Mouse (Mus musculus) liver, adult 2 months (tissue): ENCODE data around the gene St3gal5.

ENCODE experiments used
- CTCF ChIP-seq: fragments of 200-500 bp; IDR thresholded peaks from 2 replicates; pipeline ENCODE4 v1.5.1; 2011; ENCODE audit warnings: low read depth, low read length, control low read depth
- POLR2A ChIP-seq: fragments of 200-500 bp; IDR thresholded peaks from 2 replicates; pipeline ENCODE4 v1.6.1; 2011; ENCODE audit warnings: low read length, control low read depth; ENCODE audit not compliant: insufficient read depth; ENCODE audit errors: extremely low read depth

DNA sequence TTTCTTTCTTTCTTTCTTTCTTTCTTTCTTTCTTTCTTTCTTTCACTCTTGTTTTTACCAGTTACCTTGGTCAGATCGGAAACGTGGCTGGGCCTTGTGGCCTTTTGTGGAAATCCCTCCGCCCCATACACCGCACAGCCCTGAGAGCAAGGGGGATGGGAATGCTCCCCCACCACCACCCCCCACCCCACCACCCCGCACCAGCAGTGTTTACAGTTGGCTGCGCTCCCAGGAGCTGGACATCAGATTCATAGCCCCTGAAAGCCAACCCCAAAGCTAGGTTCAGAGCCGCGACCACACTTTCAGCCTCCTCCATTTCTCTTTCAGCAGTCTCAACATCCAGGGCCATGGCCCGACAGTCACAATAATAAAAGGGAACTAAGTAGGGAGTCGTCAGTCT is 31.4 kb upstream of the St3gal5 start:
- TF ChIP-seq CTCF: no peak
- no peak for TF ChIP-seq POLR2A
